Mouse (Mus musculus) kidney, adult 18-20 months (tissue): ENCODE measurements around the gene Lrrc61.
"Not testable (repeated sequence)": the region's sequence is repeated elsewhere in the genome, so short reads cannot be mapped to it uniquely, and the experiment has no call there.

Source experiments
- DNase-seq: peaks from one replicate; pipeline ENCODE4 v3.0.0; 2021

The Lrrc61 gene

GRCm38 (mm10) chr6:48554280-48555103 lies at the start of gene Lrrc61:
TSS of gene Lrrc61 (plus strand) at chr6:48554796.
- DNase-seq, result peak; percentile 98

DNA sequence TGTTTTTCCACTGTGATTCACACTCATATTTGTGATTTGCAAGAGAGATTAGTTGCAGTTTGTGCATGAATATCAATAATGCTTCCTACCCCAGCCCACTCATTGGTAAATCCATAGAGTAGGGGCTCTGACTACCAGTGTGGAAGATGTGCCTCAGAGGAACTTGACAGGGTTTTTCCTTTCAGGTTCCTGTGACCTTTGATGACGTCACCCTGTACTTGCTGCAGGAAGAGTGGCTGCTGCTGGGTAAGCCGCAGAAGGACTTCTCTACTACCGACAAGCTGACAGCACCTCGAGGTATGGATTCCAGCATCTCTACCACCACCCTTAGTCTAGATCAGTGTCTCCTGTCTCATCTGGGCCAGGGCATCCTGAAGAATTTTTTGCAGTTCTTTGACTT lies 46.5 kb upstream of the Lrrc61 start:
- no peak for DNase-seq

- DNase-seq, result no peak
Measured at GRCm38 (mm10) chr6:48510426-48510825, 44.2 kb upstream of the Lrrc61 start.

DNA sequence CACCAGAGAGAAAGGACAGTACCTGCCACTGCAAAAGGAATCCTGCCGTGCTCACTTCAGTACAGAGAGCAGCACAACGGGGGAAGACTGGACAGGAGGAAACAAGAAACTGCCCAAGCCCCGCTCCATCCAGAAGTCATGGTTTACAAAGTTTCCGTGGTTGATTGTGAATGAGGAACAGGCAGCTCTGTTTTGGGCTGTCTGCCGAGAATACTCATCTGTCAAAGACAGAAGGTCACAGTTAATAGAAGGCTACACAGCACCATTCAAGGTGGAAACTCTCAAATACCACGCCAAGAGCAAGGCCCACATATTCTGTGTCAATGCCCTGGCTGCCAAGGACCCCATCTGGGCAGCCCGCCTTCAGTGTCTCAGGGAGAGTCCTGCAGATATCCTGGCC lies 42.7 kb upstream of the Lrrc61 start:
- DNase-seq, result no peak

GRCm38 (mm10) chr6:48524882-48525281 lies 29.7 kb upstream of the Lrrc61 start:
- DNase-seq, result not testable (repeated sequence)

DNA sequence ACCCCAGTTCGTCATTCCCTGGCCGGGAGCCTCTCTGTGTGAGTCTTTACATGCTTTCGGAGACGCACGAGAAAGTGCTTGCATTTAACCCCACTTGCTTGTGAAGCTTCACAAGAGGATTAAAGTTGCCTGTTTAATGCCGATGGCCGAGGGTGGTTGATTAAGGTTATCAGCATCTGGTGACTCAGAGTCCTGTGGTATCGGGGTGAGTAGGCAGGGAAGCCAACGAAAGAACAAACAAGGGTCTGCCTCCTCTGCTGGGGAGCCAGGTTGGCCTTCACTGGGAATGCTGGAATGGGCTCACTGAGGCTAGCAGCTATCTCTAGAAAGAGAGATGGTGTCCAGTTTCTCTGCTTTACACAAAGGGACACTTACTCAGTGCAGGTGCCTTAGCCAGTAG lies 26.7 kb upstream of the Lrrc61 start:
- DNase-seq, result no peak

GRCm38 (mm10) chr6:48529261-48529660 lies 25.3 kb upstream of the Lrrc61 start:
- no peak for DNase-seq

DNA sequence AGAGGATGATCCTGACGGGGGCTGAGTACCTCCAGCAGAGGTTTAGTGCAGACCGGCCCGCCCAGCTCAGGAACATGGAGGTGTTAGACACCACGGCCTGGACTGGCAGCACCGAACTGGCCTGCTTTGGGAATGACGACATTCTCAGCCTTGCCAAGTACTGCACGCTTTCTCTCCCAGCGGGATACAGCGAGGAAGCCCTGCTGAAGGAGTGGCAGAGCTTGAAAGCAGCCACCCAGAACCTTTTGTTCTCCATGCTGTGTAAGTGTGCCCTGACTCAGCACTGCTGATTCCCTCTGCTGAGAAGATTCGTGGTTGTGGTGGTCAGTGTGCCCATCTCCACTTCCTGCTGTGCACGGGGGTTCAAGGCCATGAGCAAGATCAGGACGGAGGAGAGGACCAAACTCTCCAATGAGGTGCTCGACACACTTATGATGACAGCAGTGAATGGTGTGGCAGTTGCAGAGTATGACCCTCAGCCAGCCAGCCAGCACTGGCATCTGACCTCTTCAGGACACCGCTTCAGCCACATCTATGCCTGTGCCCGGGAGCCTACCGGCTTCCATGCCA lies 24.6 kb upstream of the Lrrc61 start:
- no peak for DNase-seq

- DNase-seq, result no peak
Measured at GRCm38 (mm10) chr6:48530862-48531261, 23.7 kb upstream of the Lrrc61 start.

GRCm38 (mm10) chr6:48533475-48533874 lies 21.1 kb upstream of the Lrrc61 start:
- DNase-seq, result no peak

- DNase-seq, result no peak
Measured at GRCm38 (mm10) chr6:48534913-48535312, 19.7 kb upstream of the Lrrc61 start.

DNA sequence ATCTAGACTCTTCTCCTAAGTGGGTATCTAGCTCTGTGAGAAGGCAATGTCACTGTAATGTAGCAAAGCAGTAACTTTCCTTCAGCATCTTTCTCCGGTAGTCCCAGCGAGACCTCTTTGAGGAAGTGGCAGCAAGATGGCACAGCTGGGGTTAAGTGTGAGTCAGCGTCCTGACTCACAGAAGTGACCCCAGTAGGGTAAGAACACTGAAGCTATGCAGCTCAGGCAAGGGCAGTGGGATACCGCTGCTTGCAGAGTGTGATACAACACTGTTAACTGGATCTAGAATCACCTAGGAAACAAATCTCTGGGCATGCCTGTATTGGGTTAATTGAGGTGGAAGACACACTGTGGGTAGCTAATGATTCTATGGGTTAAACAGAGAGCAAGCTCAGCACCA lies 18.5 kb upstream of the Lrrc61 start:
- no peak for DNase-seq

DNA sequence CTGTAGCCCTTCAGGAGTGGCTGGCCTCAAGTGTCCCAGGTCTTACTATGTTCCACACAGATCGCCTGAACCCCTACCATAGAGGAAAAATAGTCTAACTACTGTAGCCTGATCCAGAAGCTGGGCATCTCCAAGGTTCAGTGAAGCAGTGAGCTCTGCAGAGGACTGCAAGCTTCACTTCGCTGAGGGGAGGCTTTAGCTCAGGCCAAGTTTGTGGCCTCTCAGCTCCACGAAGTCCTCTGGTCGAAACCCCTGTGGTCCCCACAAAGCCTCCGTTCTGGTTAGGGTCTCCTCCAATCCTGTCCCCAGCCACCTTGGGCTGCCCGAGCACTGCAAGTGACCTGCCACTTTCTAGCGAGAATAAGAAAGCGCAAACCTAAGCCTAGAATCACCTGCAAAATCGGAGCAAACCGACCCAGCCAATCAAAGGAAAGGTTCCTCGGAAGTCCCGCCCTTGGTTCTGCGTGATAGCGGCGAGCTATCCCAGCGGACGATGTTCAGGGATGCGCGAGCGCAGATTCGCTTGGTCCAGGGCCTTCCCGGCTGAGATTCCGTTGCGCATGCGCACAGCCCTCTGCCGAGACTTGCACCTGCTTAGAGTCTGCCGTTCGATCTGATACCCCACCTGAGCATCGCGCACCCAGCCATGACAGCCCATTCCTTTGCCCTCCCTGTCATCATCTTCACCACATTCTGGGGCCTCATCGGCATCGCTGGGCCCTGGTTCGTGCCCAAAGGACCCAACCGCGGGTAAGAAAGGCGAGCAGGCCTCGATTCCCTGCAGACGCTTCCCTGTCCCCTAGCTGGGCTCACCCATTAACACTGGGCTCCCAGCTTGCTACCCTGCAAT lies 17.3 kb upstream of the Lrrc61 start, which contains the start of gene Atp6v0e2:
Atp6v0e2 (plus strand) TSS at position 511 of the 850 bp plus-strand sequence.
- DNase-seq, result peak; percentile 81

DNA sequence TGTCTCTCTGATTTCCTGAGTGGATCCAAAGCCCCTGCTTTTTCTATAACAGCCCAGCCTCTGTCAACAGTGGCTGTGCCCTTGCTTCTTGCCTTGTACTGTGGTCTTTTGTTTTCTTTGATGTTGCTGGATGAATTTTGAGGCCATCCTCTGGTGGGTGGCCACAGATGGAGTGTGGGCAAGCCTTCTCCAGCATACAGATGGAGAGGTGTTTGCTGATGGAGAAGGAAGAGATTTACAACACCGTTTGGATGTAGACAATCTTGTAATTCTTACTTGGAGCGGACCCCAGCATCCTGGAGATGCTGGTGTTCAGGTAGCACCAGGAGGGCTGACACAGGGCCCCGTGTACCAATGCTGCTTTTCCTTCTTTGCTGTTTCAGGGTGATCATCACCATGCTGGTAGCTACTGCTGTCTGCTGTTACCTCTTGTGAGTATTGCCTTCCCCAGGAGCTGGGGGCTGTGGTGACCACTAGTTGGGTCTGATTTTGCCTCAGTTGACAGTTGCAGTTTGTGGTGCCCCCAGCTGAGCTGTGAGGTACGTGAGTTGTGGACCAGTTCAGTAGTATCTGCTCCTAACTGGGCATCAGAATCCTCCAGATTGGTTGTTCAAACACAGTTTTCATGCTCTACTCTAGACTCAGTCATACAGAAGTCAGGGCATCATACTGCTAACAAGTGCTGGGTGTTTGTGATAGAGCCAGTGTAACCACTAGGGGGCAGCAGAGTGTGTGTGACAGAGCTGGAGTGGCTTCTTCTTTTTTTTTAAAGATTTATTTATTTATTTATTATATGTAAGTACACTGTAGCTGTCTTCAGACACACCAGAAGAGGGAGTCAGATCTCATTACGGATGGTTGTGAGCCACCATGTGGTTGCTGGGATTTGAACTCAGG lies 15.5 kb upstream of the Lrrc61 start:
- peak; percentile 69 for DNase-seq

DNA sequence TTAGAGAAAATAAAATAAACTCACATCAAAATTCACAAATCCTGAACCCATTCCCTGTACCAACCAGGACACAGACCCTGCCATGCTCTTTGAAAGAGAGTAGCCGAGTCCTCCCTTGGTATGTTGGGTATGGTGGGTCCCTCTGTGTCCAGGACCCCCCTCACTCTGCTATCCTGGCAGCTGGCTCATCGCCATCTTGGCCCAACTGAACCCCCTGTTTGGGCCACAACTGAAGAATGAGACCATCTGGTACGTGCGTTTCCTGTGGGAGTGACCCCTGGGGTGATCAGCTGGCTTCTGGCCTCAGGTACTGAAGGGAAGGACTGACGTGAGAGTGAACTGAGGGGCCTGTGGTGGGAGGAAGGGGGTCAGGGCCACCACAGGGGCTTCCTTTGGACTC lies 14.7 kb upstream of the Lrrc61 start:
- DNase-seq, result no peak

- DNase-seq, result no peak
Measured at GRCm38 (mm10) chr6:48540721-48541120, 13.9 kb upstream of the Lrrc61 start.

DNA sequence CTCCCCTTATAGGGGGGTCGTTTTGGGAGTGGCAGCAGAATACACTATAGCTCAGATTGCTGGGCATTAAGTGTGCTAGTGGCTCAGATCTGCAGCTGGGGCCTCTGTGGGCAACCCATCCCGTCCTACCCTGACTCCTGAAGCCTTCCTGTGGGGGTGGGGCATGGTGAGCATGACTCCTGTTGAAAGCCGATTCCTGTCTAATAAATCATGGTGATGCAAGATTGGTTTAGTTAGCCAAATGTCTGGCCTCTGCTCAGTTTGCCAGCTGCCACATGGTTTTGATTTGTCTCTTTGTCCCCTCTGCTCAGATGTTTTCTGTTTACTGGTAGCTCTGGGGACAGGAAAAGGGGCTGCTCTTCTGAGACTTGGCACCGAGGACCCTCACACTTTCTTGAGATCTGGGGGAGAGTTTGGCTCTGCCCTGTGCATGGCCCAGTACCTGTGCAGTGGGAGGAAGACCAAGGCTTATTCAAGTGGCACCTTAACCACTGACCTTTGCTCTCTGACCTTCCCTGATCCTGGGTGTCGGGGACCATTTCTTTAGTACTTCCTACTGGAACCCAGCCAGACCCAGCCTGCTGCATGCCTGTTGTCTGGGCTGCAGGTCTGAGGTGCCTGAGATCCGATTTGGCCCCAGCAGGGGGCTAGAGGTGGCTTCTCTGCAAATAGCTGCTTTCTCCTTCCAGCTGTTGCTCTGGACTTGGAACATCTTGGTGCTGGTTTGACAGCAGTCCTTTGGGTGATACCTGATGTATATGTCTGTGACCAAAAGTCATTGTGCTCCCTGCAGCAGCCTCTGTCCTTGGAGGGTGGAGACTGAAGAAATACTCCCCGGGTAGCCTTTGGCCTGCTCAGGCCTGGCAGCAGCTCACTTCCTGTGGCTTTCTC lies 12.8 kb upstream of the Lrrc61 start:
- peak; percentile 29 for DNase-seq

DNA sequence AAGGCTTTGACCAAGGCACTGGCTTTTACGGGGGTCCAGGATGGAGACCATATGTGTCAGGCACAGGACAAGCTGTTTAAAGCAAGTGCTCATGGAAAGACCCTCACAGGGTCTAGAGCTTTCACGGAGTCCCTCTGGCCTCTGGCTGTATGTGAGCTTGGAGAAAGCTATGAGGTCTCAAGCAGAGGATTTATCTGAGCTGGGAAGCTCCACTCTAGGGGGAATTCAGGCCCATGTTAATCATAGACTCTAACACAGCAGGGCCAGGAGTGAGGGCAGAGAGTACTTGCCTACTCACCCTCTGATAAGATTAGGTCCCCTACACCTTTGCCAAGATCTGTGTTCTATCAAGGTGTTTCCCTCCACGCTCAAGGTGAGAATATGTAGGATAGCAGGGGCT lies 12.0 kb upstream of the Lrrc61 start:
- no peak for DNase-seq

GRCm38 (mm10) chr6:48545251-48545650 lies 9.3 kb upstream of the Lrrc61 start:
- DNase-seq, result no peak

DNA sequence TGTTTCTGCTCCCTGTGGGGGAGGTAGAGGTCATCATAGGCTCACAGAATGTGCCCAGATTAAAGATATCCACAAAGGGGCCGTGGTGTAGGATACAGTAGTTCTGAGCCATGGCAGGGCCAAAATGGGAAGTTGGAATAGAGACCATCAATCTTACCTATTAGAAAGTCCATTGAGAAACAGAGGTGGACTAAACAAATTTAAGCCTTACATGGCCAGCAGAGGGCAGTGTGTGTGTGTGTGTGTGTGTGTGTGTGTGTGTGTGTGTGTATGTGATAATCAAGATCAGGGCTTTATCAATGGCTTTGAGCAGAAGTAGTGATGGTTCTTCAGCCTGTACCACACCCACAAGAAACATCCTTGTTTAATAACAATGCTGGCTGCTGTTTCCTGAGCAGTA lies 8.3 kb upstream of the Lrrc61 start:
- peak; percentile 62 for DNase-seq

GRCm38 (mm10) chr6:48546858-48547257 lies 7.7 kb upstream of the Lrrc61 start:
- no peak for DNase-seq
